Mouse (Mus musculus): ENCODE measurements around the gene Ppfia4. TPM values are rescaled to one million over a fixed set of nuclear protein-coding genes. Genes with fewer than 3 reads are reported as not detected.
A peak's percentile ranks its signal among the peaks of the same experiment; 100 is the strongest.

Ppfia4 gene
- polyA plus RNA-seq, 1 experiment: 8.6 TPM

GRCm38 (mm10) chr1:134298636-134299411 lies 33.9 kb downstream of the Ppfia4 start:
- DNase-seq (ENCODE audit: low spot score): peak; percentile 30

GRCm38 (mm10) chr1:134297265-134297664 lies 35.5 kb downstream of the Ppfia4 start:
- no peak for DNase-seq (ENCODE audit: low spot score)

GRCm38 (mm10) chr1:134293738-134294604 lies 38.8 kb downstream of the Ppfia4 start:
- no peak for DNase-seq (ENCODE audit: low spot score)

- no peak for DNase-seq (ENCODE audit: low spot score)
Measured at GRCm38 (mm10) chr1:134293276-134293675, 39.5 kb downstream of the Ppfia4 start.

GRCm38 (mm10) chr1:134292601-134293000 lies 40.1 kb downstream of the Ppfia4 start:
- DNase-seq (ENCODE audit: low spot score): no peak

- no peak for DNase-seq (ENCODE audit: low spot score)
Measured at GRCm38 (mm10) chr1:134292073-134292472, 40.7 kb downstream of the Ppfia4 start.

- DNase-seq (ENCODE audit: low spot score): no peak
Measured at GRCm38 (mm10) chr1:134291555-134291954, 41.2 kb downstream of the Ppfia4 start.

- DNase-seq (ENCODE audit: low spot score): no peak
Measured at GRCm38 (mm10) chr1:134290909-134291308, 41.8 kb downstream of the Ppfia4 start.

- no peak for DNase-seq (ENCODE audit: low spot score)
Measured at GRCm38 (mm10) chr1:134290300-134290699, 42.4 kb downstream of the Ppfia4 start.

- DNase-seq (ENCODE audit: low spot score): no peak
Measured at GRCm38 (mm10) chr1:134289598-134290099, 43.1 kb downstream of the Ppfia4 start, which contains the start of gene Myog. Gene Myog (plus strand): TSS chr1:134289989.

GRCm38 (mm10) chr1:134288239-134288638 lies 44.5 kb downstream of the Ppfia4 start:
- no peak for DNase-seq (ENCODE audit: low spot score)

GRCm38 (mm10) chr1:134285458-134286120 lies 47.1 kb downstream of the Ppfia4 start:
- no peak for DNase-seq (ENCODE audit: low spot score)

- no peak for DNase-seq (ENCODE audit: low spot score)
Measured at GRCm38 (mm10) chr1:134283108-134283507, 49.6 kb downstream of the Ppfia4 start.

- DNase-seq (ENCODE audit: low spot score): no peak
Measured at GRCm38 (mm10) chr1:134282342-134282741, 50.4 kb downstream of the Ppfia4 start.

- DNase-seq (ENCODE audit: low spot score): no peak
Measured at GRCm38 (mm10) chr1:134281563-134281962, 51.2 kb downstream of the Ppfia4 start.

- no peak for DNase-seq (ENCODE audit: low spot score)
Measured at GRCm38 (mm10) chr1:134280174-134280573, 52.6 kb downstream of the Ppfia4 start.

- no peak for DNase-seq (ENCODE audit: low spot score)
Measured at GRCm38 (mm10) chr1:134276823-134277222, 55.9 kb downstream of the Ppfia4 start.

- DNase-seq (ENCODE audit: low spot score): no peak
Measured at GRCm38 (mm10) chr1:134275616-134276464, 56.9 kb downstream of the Ppfia4 start.

GRCm38 (mm10) chr1:134274483-134274920 lies 58.2 kb downstream of the Ppfia4 start:
- no peak for DNase-seq (ENCODE audit: low spot score)

GRCm38 (mm10) chr1:134273493-134274395 lies 59.0 kb downstream of the Ppfia4 start:
- DNase-seq (ENCODE audit: low spot score): no peak
